Mouse (Mus musculus) gastrocnemius, adult 2 months (tissue): ENCODE results near the gene Tsc1. TPM values are rescaled to one million over a fixed set of nuclear protein-coding genes. Genes with fewer than 3 reads are reported as not detected.

Experiments used
- DNase-seq: peaks from one replicate; pipeline ENCODE4 v3.0.0; 2022
- H3K27ac ChIP-seq: fragments of 200-600 bp; 2 replicates; pipeline ENCODE4 v1.8.1; 2022; ENCODE audit warnings: mild to moderate bottlenecking
- H3K4me3 ChIP-seq: fragments of 200-600 bp; 2 replicates; pipeline ENCODE4 v1.8.1; 2022; ENCODE audit warnings: mild to moderate bottlenecking, moderate library complexity
- CTCF ChIP-seq: fragments of 200-600 bp; IDR thresholded peaks from 2 replicates; pipeline ENCODE4 v1.8.1; 2022; ENCODE audit warnings: antibody characterized with exemption, mild to moderate bottlenecking, moderate library complexity
- intact Hi-C: fragments of 180-260 bp; cut with DNase I; formaldehyde crosslinking; loops from one replicate; pipeline ENCODE4 v1.15.1; 2025
- microRNA-seq: library from miRNA; unstranded; fragments of <30 nt; microRNA quantifications from one replicate; pipeline ENCODE4 v1.2.0, GENCODE M21; 2021
- total RNA-seq, 2 experiments: library from RNA; stranded (reverse); gene quantifications; 2 replicates each; pipeline ENCODE4 v1.2.3; 2021

Tsc1 gene
- total RNA-seq, 2 experiments from 2014 or later: 42.5 to 45.9 TPM

GRCm38 (mm10) chr2:28727786-28728404, 86.9 kb downstream of the Tsc1 start:
- TF ChIP-seq CTCF: no peak
- no peak overlapping the region for H3K4me3 ChIP-seq
- H3K27ac ChIP-seq: no peak overlapping the region
- DNase-seq: no peak
- intact Hi-C loops: no loop called here

GRCm38 (mm10) chr2:28730676-28731075, 89.6 kb downstream of the Tsc1 start:
- Histone ChIP-seq H3K4me3 (no peak overlapping the region), H3K27ac (no peak overlapping the region)
- no peak for TF ChIP-seq CTCF
- DNase-seq: no peak
- intact Hi-C loops: no loop called here

GRCm38 (mm10) chr2:28737112-28737511, 96.1 kb downstream of the Tsc1 start:
- Histone ChIP-seq H3K4me3 (no peak overlapping the region), H3K27ac (no peak overlapping the region)
- intact Hi-C loops: no loop called here
- no peak for TF ChIP-seq CTCF
- no peak for DNase-seq

- no peak for DNase-seq
- intact Hi-C loops: no loop called here
- Histone ChIP-seq H3K27ac (no peak overlapping the region), H3K4me3 (no peak overlapping the region)
- no peak for TF ChIP-seq CTCF
These were observed 99.1 kb downstream of the Tsc1 start for GRCm38 (mm10) chr2:28740159-28740558.

Small RNA genes lying within 50 kb of the gene (microRNA-seq; reads per million reads assigned to microRNA genes)
- gene Gm22824: not detected
- gene Mir3088: not detected

Other genes with a start within 250 kb of the Tsc1 start
- gene Ppp1r26, start 194.4 kb upstream of the Tsc1 start, total RNA-seq: 1 to 10 TPM; 2.1 to 3.2 TPM
- gene 1700007K13Rik, start 174.9 kb upstream of the Tsc1 start, total RNA-seq: under 1 TPM; 0.33 to 0.36 TPM
- 10 to 100 TPM; 21.2 to 25.5 TPM for gene Mrps2, start 173.2 kb upstream of the Tsc1 start, total RNA-seq
- gene Gbgt1, start 144.3 kb upstream of the Tsc1 start, total RNA-seq: 1 to 10 TPM in 1 of 2 experiments, under 1 TPM in 1; 0.56 to 1.1 TPM
- gene Gm10134, start 135.1 kb upstream of the Tsc1 start, total RNA-seq: under 1 TPM in 1 of 2 experiments, not detected in 1; 0.98 TPM
- 10 to 100 TPM in 1 of 2 experiments, 1 to 10 TPM in 1; 9.9 to 10.1 TPM for gene Ralgds, start 128.1 kb upstream of the Tsc1 start, total RNA-seq
- not detected for gene Cel, start 77.8 kb upstream of the Tsc1 start, total RNA-seq
- 1 to 10 TPM; 7.2 to 8.0 TPM for gene Gtf3c5, start 57.5 kb upstream of the Tsc1 start, total RNA-seq
- not detected for gene Gfi1b, start 19.2 kb upstream of the Tsc1 start, total RNA-seq
- gene Spaca9, start 58.5 kb downstream of the Tsc1 start, total RNA-seq: not detected
- gene Ak8, start 58.9 kb downstream of the Tsc1 start, total RNA-seq: not detected
- 10 to 100 TPM; 13.4 to 13.5 TPM for gene Gtf3c4, start 199.1 kb downstream of the Tsc1 start, total RNA-seq
- 1 to 10 TPM; 4.8 to 5.0 TPM for gene Ddx31, start 199.2 kb downstream of the Tsc1 start, total RNA-seq